Mouse (Mus musculus): ENCODE data around the gene Il1rapl1.

GRCm38 (mm10) chrX:87655644-87656043, 459.8 kb downstream of the Il1rapl1 start:
- no peak for TF ChIP-seq POLR2A (IDR thresholded peaks at IDR 0.05; ENCODE audit: low read depth, low read length)
- TF ChIP-seq CTCF (IDR thresholded peaks at IDR 0.05; ENCODE audit: extremely low read depth, insufficient read depth, insufficient read length, insufficient replicate concordance), result no peak
